In the genomic region with DNA sequence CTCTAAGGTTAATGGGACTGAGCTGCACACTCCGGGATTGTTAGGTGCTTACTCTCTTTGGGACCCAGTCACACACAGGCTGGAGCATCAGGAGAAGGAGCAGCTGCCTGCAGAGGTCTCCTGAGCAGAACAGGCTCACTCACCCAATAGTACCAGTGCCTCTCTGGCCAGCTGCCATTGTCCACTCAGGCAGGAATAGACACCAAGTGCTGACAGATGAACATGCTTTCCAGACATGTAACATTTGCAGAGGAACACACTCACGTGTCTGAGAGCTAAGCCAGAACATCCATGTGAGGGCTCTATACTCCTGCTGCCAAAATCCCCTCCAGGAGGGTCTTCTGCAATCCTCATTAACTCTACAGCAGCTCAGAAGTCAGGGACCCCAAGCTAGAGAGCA, we compare ENCODE assay signal across 31 mouse cellular contexts. TPM values are rescaled to one million over a fixed set of nuclear protein-coding genes. Genes with fewer than 3 reads are reported as not detected.
DNase-seq lines count a peak whose midpoint lies in the region; ATAC-seq lines count a peak whose summit lies in the region.
"Had no signal": no experiment of that assay in that cellular context is flagged by ENCODE, and none has a peak within 500 bp of the region (broad histone marks: within the 10 kb centered on the region; RNA-seq: fewer than 3 reads in every experiment).

No protein-coding gene starts in this region.

- WGBS in heart, embryonic 10.5 days, result 60% methylated on average over 2 of the region's 2 CpGs
- 53% methylated on average over 2 of the region's 2 CpGs for WGBS in lung, embryonic 16.5 days
- WGBS in heart, embryonic 13.5 days, result 37% methylated on average over 2 of the region's 2 CpGs
- 93% methylated on average over 2 of the region's 2 CpGs for WGBS in midbrain, embryonic 16.5 days

- no peak overlapping the region for H3K4me2 ChIP-seq in lung, embryonic 16.5 days (ENCODE audit: low read depth, low read length)
- H3K4me2 ChIP-seq in heart, embryonic 13.5 days, result no peak overlapping the region
- H3K4me2 ChIP-seq in midbrain, embryonic 16.5 days (ENCODE audit: low read length), result no peak overlapping the region
- H3K4me2 ChIP-seq: embryonic facial prominence, embryonic 12.5 days; midbrain, embryonic 13.5 days; neural tube, embryonic 12.5 days had no signal

- H3K4me3 ChIP-seq in heart, embryonic 10.5 days, result no peak overlapping the region
- H3K4me3 ChIP-seq in lung, embryonic 16.5 days (ENCODE audit: low read length), result no peak overlapping the region
- no peak overlapping the region for H3K4me3 ChIP-seq in heart, embryonic 13.5 days
- H3K4me3 ChIP-seq in midbrain, embryonic 16.5 days (ENCODE audit: low read depth, low read length), result no peak overlapping the region
- H3K4me3 ChIP-seq: embryonic facial prominence, embryonic 12.5 days; left cerebral cortex, adult 2 months; limb, embryonic 10.5 days; midbrain, embryonic 13.5 days; neural tube, embryonic 12.5 days had no signal

- peak; percentile 54 to 70 for DNase-seq in heart, adult 18-20 months
- no peak for DNase-seq in heart, embryonic 10.5 days (ENCODE audit: low spot score)
- DNase-seq in lung, postnatal 14 days, result no peak
- peak; percentile 53 to 69 for DNase-seq in heart, postnatal 14 days
- no peak for DNase-seq in layer of hippocampus, postnatal 25 days (ENCODE audit: extremely low spot score in 1 of 2, low spot score in 1 of 2)
- DNase-seq: adrenal gland, postnatal 36 days; cerebellum, adult 9-11 months; forebrain, postnatal 0 days; gastrocnemius, postnatal 14 days; kidney, adult 11 months; layer of hippocampus, adult 9-11 months; liver, postnatal 0 days; right cerebral cortex, postnatal 14 days had no signal

- H3K27me3 ChIP-seq in heart, embryonic 10.5 days (ENCODE audit: insufficient read depth, poor library complexity, severe bottlenecking), result no peaks in the 10 kb centered on the region
- no peaks in the 10 kb centered on the region for H3K27me3 ChIP-seq in lung, embryonic 16.5 days (ENCODE audit: control insufficient read depth, insufficient read depth, low read depth, low read length)
- peaks cover 8% of the 10 kb centered on the region; the same call in 1 of the 2 replicates for H3K27me3 ChIP-seq in heart, embryonic 13.5 days (replicated peaks)
- H3K27me3 ChIP-seq in midbrain, embryonic 16.5 days (ENCODE audit: control insufficient read depth, insufficient read depth, low read depth, low read length), result no peaks in the 10 kb centered on the region

- no peaks in the 10 kb centered on the region for H3K36me3 ChIP-seq in heart, embryonic 10.5 days
- H3K36me3 ChIP-seq in lung, embryonic 16.5 days (ENCODE audit: control insufficient read depth, insufficient read depth, low read length), result no peaks in the 10 kb centered on the region
- no peaks in the 10 kb centered on the region for H3K36me3 ChIP-seq in heart, embryonic 13.5 days
- H3K36me3 ChIP-seq in midbrain, embryonic 16.5 days (ENCODE audit: control insufficient read depth, insufficient read depth, low read length), result no peaks in the 10 kb centered on the region
- H3K36me3 ChIP-seq: embryonic facial prominence, embryonic 12.5 days; limb, embryonic 10.5 days; midbrain, embryonic 13.5 days; neural tube, embryonic 12.5 days had no signal

- no peaks in the 10 kb centered on the region for H3K4me1 ChIP-seq in heart, embryonic 10.5 days
- H3K4me1 ChIP-seq in lung, embryonic 16.5 days (replicated peaks; ENCODE audit: control insufficient read depth, insufficient read depth, low read length), result no peaks in the 10 kb centered on the region; the same call in 1 of the 2 replicates
- H3K4me1 ChIP-seq in heart, embryonic 13.5 days, result peaks cover 13% of the 10 kb centered on the region
- no peaks in the 10 kb centered on the region for H3K4me1 ChIP-seq in midbrain, embryonic 16.5 days (ENCODE audit: control insufficient read depth, insufficient read depth, low read length)
- H3K4me1 ChIP-seq: embryonic facial prominence, embryonic 12.5 days; limb, embryonic 10.5 days; neural tube, embryonic 12.5 days had no signal

- ATAC-seq in lung, embryonic 16.5 days (ENCODE audit: low read depth), result peak; percentile 38; the same call in 1 of the 2 replicates
- ATAC-seq in heart, embryonic 13.5 days (ENCODE audit: extremely low read depth, insufficient number of reproducible peaks, low FRiP score, low TSS enrichment), result peak; percentile 23; the same call in 1 of the 2 replicates
- no peak for ATAC-seq in midbrain, embryonic 16.5 days
- ATAC-seq: forebrain, postnatal 0 days; liver, postnatal 0 days; midbrain, embryonic 13.5 days had no signal

- H3K27ac ChIP-seq in heart, embryonic 10.5 days, result no peak overlapping the region
- H3K27ac ChIP-seq in lung, embryonic 16.5 days (ENCODE audit: low read length), result no peak overlapping the region
- no peak overlapping the region for H3K27ac ChIP-seq in heart, embryonic 13.5 days (replicated peaks)
- no peak overlapping the region for H3K27ac ChIP-seq in midbrain, embryonic 16.5 days (ENCODE audit: low read length)
- H3K27ac ChIP-seq: embryonic facial prominence, embryonic 12.5 days; left cerebral cortex, adult 2 months; limb, embryonic 10.5 days; midbrain, embryonic 13.5 days; neural tube, embryonic 12.5 days; stomach, postnatal 0 days had no signal

- intact Hi-C loops in heart, postnatal 14 days (cut with DNase I), result no loop called here

- H3K9me3 ChIP-seq in heart, embryonic 10.5 days, result no peaks in the 10 kb centered on the region
- H3K9me3 ChIP-seq in lung, embryonic 16.5 days (ENCODE audit: control insufficient read depth, low read length), result no peaks in the 10 kb centered on the region
- H3K9me3 ChIP-seq in heart, embryonic 13.5 days, result no peaks in the 10 kb centered on the region
- no peaks in the 10 kb centered on the region for H3K9me3 ChIP-seq in midbrain, embryonic 16.5 days (replicated peaks; ENCODE audit: control insufficient read depth, low read length, poor library complexity, severe bottlenecking)
- H3K9me3 ChIP-seq: embryonic facial prominence, embryonic 12.5 days; limb, embryonic 10.5 days; midbrain, embryonic 13.5 days; neural tube, embryonic 12.5 days had no signal

- no peak overlapping the region for H3K9ac ChIP-seq in lung, embryonic 16.5 days (ENCODE audit: low read length)
- H3K9ac ChIP-seq in heart, embryonic 13.5 days, result no peak overlapping the region
- no peak overlapping the region for H3K9ac ChIP-seq in midbrain, embryonic 16.5 days (ENCODE audit: low read depth, low read length)
- H3K9ac ChIP-seq: embryonic facial prominence, embryonic 12.5 days; forebrain, postnatal 0 days; liver, postnatal 0 days; midbrain, embryonic 13.5 days; neural tube, embryonic 12.5 days had no signal

RNA-seq across cellular contexts. Expression of a gene that starts 18.7 kb away (rescaled TPM):
- total RNA-seq in heart, adult 18-20 months (2021), result not detected
- polyA plus RNA-seq in heart, embryonic 10.5 days (2016; fragmentation: Nextera tagmentation; extraction: Ambion mirVana), result not detected in 2 replicates
- polyA plus RNA-seq in lung, embryonic 16.5 days (2015; fragmentation: Nextera tagmentation; extraction: Ambion mirVana), result not detected in 2 replicates
- not detected in 2 replicates for polyA plus RNA-seq in heart, embryonic 13.5 days (2015; fragmentation: Nextera tagmentation; extraction: Ambion mirVana)
- total RNA-seq in heart, postnatal 14 days (2021), result not detected
- polyA plus RNA-seq in midbrain, embryonic 16.5 days (2015; fragmentation: Nextera tagmentation; extraction: Ambion mirVana), result 0.11 TPM in 1 of 2 replicates, not detected in the other
- under 1 TPM in 1 of 2 experiments, not detected in 1; 0.19 TPM for total RNA-seq in layer of hippocampus, postnatal 25 days (2021)
- total RNA-seq: adrenal gland, postnatal 36 days; ES-E14; gastrocnemius, postnatal 14 days; hematopoietic stem cell, adult 5-6 weeks; left cerebral cortex, adult 2 months; liver, adult 2 months; megakaryocyte progenitor cell, adult 5-6 weeks had no signal
- polyA plus RNA-seq: embryonic facial prominence, embryonic 12.5 days; forebrain, embryonic 11.5 days; forebrain, postnatal 0 days; kidney, embryonic 16.5 days; large intestine, adult 2 months; limb, embryonic 10.5 days; liver, adult 2 months; liver, postnatal 0 days; neural tube, embryonic 12.5 days; stomach, postnatal 0 days; thymus, postnatal 0 days; urinary bladder, adult 2 months had no signal

Comparison
In these comparisons a context has a peak if more than half of its experiments do, and no peak if none do; other contexts are left out.
1. DNase-seq: peak in heart, adult 18-20 months (2 of 2) and heart, postnatal 14 days (2 of 2); none in heart, embryonic 10.5 days (single experiment), lung, postnatal 14 days (single experiment) and layer of hippocampus, postnatal 25 days (0 of 2).